ENCODE assay signal across 8 mouse cellular contexts in the genomic region with DNA sequence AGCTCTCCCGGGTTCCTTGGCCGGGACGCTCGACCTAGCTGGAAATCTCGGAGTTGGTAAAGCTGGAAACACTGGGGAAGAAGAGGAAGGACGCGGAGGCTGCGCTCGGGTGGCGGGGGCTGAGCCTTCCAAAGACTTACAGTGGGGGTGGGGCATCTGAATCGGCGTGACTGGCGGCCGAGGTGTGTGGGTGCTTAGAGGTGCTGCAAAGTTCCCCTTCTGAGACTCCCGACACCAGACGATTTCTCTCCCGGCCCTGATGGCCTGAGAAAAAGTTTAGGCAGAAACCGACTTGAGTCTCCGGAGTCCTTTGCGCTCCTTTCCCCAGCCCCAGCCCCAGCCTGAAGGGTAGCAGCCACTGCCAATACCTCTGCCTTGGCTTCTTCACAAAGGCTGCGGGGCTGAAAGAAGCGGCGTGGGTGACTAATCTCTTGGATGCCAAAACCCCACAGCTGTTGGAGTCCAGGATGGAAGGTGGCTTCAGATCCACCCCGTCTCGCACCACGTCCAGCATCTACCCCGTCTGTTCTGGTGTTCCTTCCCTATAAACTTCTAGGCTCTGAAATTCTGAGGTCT. TPM values are rescaled to one million over a fixed set of nuclear protein-coding genes. Genes with fewer than 3 reads are reported as not detected.
DNase-seq lines count a peak whose midpoint lies in the region; ATAC-seq and TF ChIP-seq lines count a peak whose summit lies in the region.

No protein-coding gene starts in this region.

- peak overlapping the region; percentile 73 for H3K27ac ChIP-seq in cerebellum, adult 2 months (ENCODE audit: insufficient read depth, low read length)
- H3K27ac ChIP-seq in kidney, embryonic 16.5 days (ENCODE audit: low read length) = 0 out of 2 replicates have a peak overlapping the region, but pooled peaks have one; percentile 48
- peak overlapping the region; percentile 43 for H3K27ac ChIP-seq in lung, postnatal 0 days (ENCODE audit: low read length)
- peak overlapping the region; percentile 71 for H3K27ac ChIP-seq in stomach, postnatal 0 days (replicated peaks)

- TF ChIP-seq CTCF in C2C12 (IDR thresholded peaks at IDR 0.05; ENCODE audit: control insufficient read depth, insufficient read depth, insufficient read length) = no peak
- no peak for TF ChIP-seq CTCF in cerebellum, adult 2 months (IDR thresholded peaks at IDR 0.05; ENCODE audit: borderline replicate concordance, insufficient read depth, low read depth, low read length)
- no peak for TF ChIP-seq CTCF in lung, postnatal 0 days (IDR thresholded peaks at IDR 0.05)
- TF ChIP-seq CTCF in stomach, postnatal 0 days (IDR thresholded peaks at IDR 0.05; ENCODE audit: low read depth) = no peak

- no peak for TF ChIP-seq EP300 in lung, postnatal 0 days (IDR thresholded peaks at IDR 0.05)
- no peak for TF ChIP-seq EP300 in stomach, postnatal 0 days (optimal IDR thresholded peaks at IDR 0.05)

- no peaks in the 10 kb centered on the region for H3K27me3 ChIP-seq in C2C12 (ENCODE audit: control insufficient read depth, insufficient read depth, insufficient read length)
- no peaks in the 10 kb centered on the region for H3K27me3 ChIP-seq in cerebellum, adult 2 months (ENCODE audit: control insufficient read depth, insufficient read depth, low read length)
- no peaks in the 10 kb centered on the region for H3K27me3 ChIP-seq in kidney, embryonic 16.5 days (ENCODE audit: insufficient read depth, low read length)
- H3K27me3 ChIP-seq in lung, postnatal 0 days (replicated peaks; ENCODE audit: insufficient read depth, low read length) = no peaks in the 10 kb centered on the region
- H3K27me3 ChIP-seq in stomach, postnatal 0 days (ENCODE audit: control insufficient read depth, insufficient read depth, low read length) = no peaks in the 10 kb centered on the region

- H3K4me1 ChIP-seq in cerebellum, adult 2 months (ENCODE audit: control insufficient read depth, insufficient read depth, low read length) = peaks cover 35% of the 10 kb centered on the region
- H3K4me1 ChIP-seq in kidney, embryonic 16.5 days (ENCODE audit: insufficient read depth, low read length) = peaks cover 47% of the 10 kb centered on the region
- peaks cover 10% of the 10 kb centered on the region; the same call in 1 of the 2 replicates for H3K4me1 ChIP-seq in lung, postnatal 0 days (ENCODE audit: insufficient read depth, low read depth, low read length)
- peaks cover 3% of the 10 kb centered on the region; the same call in 1 of the 2 replicates for H3K4me1 ChIP-seq in stomach, postnatal 0 days (replicated peaks; ENCODE audit: control insufficient read depth, insufficient read depth)

- ATAC-seq in granulocyte monocyte progenitor cell, adult 5-6 weeks (replicated peaks; ENCODE audit: poor library complexity, severe bottlenecking) = peak; percentile 34
- peak; percentile 2; the same call in 1 of the 2 replicates for ATAC-seq in kidney, embryonic 16.5 days (ENCODE audit: low FRiP score, low TSS enrichment)
- peak; percentile 16 for ATAC-seq in lung, postnatal 0 days
- no peak for ATAC-seq in stomach, postnatal 0 days (ENCODE audit: low FRiP score, low TSS enrichment)

- no peak for TF ChIP-seq POLR2A in cerebellum, adult 2 months (IDR thresholded peaks at IDR 0.05; ENCODE audit: borderline replicate concordance, insufficient read depth, low read length)

- peaks cover 82% of the 10 kb centered on the region for H3K79me3 ChIP-seq in C2C12 (ENCODE audit: low read depth)

- peaks cover 72% of the 10 kb centered on the region for H3K36me3 ChIP-seq in C2C12 (ENCODE audit: control insufficient read depth, insufficient read depth)
- peaks cover 29% of the 10 kb centered on the region for H3K36me3 ChIP-seq in kidney, embryonic 16.5 days (ENCODE audit: insufficient read depth, low read length)
- H3K36me3 ChIP-seq in lung, postnatal 0 days (ENCODE audit: insufficient read depth, low read length) = peaks cover 21% of the 10 kb centered on the region; the same call in 1 of the 2 replicates
- peaks cover 23% of the 10 kb centered on the region for H3K36me3 ChIP-seq in stomach, postnatal 0 days (ENCODE audit: control insufficient read depth, insufficient read depth, low read length)

- peak overlapping the region; percentile 60 for H3K4me3 ChIP-seq in C2C12 (ENCODE audit: insufficient read depth, poor library complexity, severe bottlenecking)
- H3K4me3 ChIP-seq in cerebellum, adult 2 months (replicated peaks; ENCODE audit: insufficient read depth, low read depth, low read length) = peak overlapping the region; percentile 97
- peak overlapping the region; percentile 69 for H3K4me3 ChIP-seq in kidney, embryonic 16.5 days (ENCODE audit: low read length)
- peak overlapping the region; percentile 55 for H3K4me3 ChIP-seq in lung, postnatal 0 days (ENCODE audit: low read depth, low read length)
- H3K4me3 ChIP-seq in stomach, postnatal 0 days (ENCODE audit: low read depth, low read length) = peak overlapping the region; percentile 61

- H3K4me2 ChIP-seq in kidney, embryonic 16.5 days (replicated peaks; ENCODE audit: low read depth, low read length) = peak overlapping the region; percentile 98
- peak overlapping the region; percentile 99 for H3K4me2 ChIP-seq in lung, postnatal 0 days (replicated peaks; ENCODE audit: low read depth, low read length)
- peak overlapping the region; percentile 96 for H3K4me2 ChIP-seq in stomach, postnatal 0 days (replicated peaks; ENCODE audit: low read depth)

- WGBS in cerebellum, adult 2 months = under 1% methylated on average over 27 of the region's 27 CpGs
- 2% methylated on average over 27 of the region's 27 CpGs for WGBS in kidney, embryonic 16.5 days
- whole genome bisulfite sequencing in lung, postnatal 0 days = 5% methylated on average over 25 of the region's 27 CpGs
- WGBS in stomach, postnatal 0 days = 1% methylated on average over 27 of the region's 27 CpGs

- H3K9me3 ChIP-seq in kidney, embryonic 16.5 days (ENCODE audit: low read length) = no peaks in the 10 kb centered on the region
- H3K9me3 ChIP-seq in lung, postnatal 0 days (ENCODE audit: low read length) = no peaks in the 10 kb centered on the region
- H3K9me3 ChIP-seq in stomach, postnatal 0 days (ENCODE audit: control insufficient read depth, low read length) = no peaks in the 10 kb centered on the region

- peak; percentile 80 for DNase-seq in adrenal gland, adult 2 months
- no peak for DNase-seq in adrenal gland, adult 8-10 months
- peak; percentile 68 to 75 for DNase-seq in cerebellum, adult 2 months
- peak; percentile 39 for DNase-seq in lung, postnatal 0 days (ENCODE audit: low spot score)
- peak; percentile 45 for DNase-seq in stomach, postnatal 0 days (ENCODE audit: low spot score)

- peaks cover 100% of the 10 kb centered on the region for H3K79me2 ChIP-seq in C2C12 (ENCODE audit: control insufficient read depth, insufficient read depth)

- peak overlapping the region; percentile 75 for H3K9ac ChIP-seq in kidney, embryonic 16.5 days (replicated peaks; ENCODE audit: low read length)
- H3K9ac ChIP-seq in lung, postnatal 0 days (replicated peaks; ENCODE audit: low read depth) = peak overlapping the region; percentile 66
- H3K9ac ChIP-seq in stomach, postnatal 0 days (ENCODE audit: low read length) = peak overlapping the region; percentile 74

- peak overlapping the region; percentile 92 for H3ac ChIP-seq in C2C12 (ENCODE audit: control insufficient read depth, insufficient read length, low read depth)

TF ChIP-seq in C2C12, 6 proteins besides CTCF, POLR2A, EP300 and RAD21 (continues in another document):
- TF ChIP-seq MAX (IDR thresholded peaks at IDR 0.05) (no peak), USF1 (IDR thresholded peaks at IDR 0.05; ENCODE audit: low read depth) (no peak), MYOG (IDR thresholded peaks at IDR 0.05; ENCODE audit: control insufficient read depth, extremely low read depth, insufficient read length) (no peak), CEBPB (IDR thresholded peaks at IDR 0.05; ENCODE audit: low read depth) (no peak)

RNA-seq across cellular contexts. Expression of a gene that starts 0.7 kb away (rescaled TPM):
- 100 to 1,000 TPM in 1 of 2 experiments, 10 to 100 TPM in 1; 70.3 to 115 TPM for total RNA-seq in adrenal gland, adult 2 months (2021)
- 135 and 182 TPM in 2 replicates for polyA plus RNA-seq in adrenal gland, adult 2 months (2012; rRNA removed)
- total RNA-seq in adrenal gland, adult 8-10 months (2022) = 100 to 1,000 TPM in 2 of 4 experiments, 10 to 100 TPM in 2; 75.1 to 107 (median 88.6) TPM
- polyA plus RNA-seq in C2C12 (2012; fragmentation: generic; extraction: Trizol) = 20.1 TPM
- 81.2 and 92.5 TPM in 2 replicates for polyA plus RNA-seq in cerebellum, adult 2 months (2012; rRNA removed)
- total RNA-seq in granulocyte monocyte progenitor cell, adult 5-6 weeks (2014; fragmentation: Nextera tagmentation) = 6.5 and 8.7 TPM in 2 replicates
- total RNA-seq in granulocyte monocyte progenitor cell, adult 5-6 weeks (2017) = 4.0 and 4.9 TPM in 2 replicates
- polyA plus RNA-seq in kidney, embryonic 16.5 days (2015; fragmentation: Nextera tagmentation; extraction: Ambion mirVana) = 20.4 and 21.5 TPM in 2 replicates
- polyA plus RNA-seq in lung, postnatal 0 days (2015; fragmentation: Nextera tagmentation; extraction: Ambion mirVana) = 20.1 and 22.3 TPM in 2 replicates
- polyA plus RNA-seq in stomach, postnatal 0 days (2015; fragmentation: Nextera tagmentation; extraction: Ambion mirVana) = 12.5 and 14.7 TPM in 2 replicates

RNA-seq across cellular contexts. Expression of a gene that starts 7.6 kb away (rescaled TPM):
- total RNA-seq in adrenal gland, adult 2 months (2021) = 1,000 to 10,000 TPM; 1,183 to 1,186 TPM
- polyA plus RNA-seq in adrenal gland, adult 2 months (2012; rRNA removed) = 64.3 and 68.3 TPM in 2 replicates
- total RNA-seq in adrenal gland, adult 8-10 months (2022) = 1,000 to 10,000 TPM; 1,051 to 1,434 (median 1,137) TPM
- 3,802 TPM for polyA plus RNA-seq in C2C12 (2012; fragmentation: generic; extraction: Trizol)
- 1,362 and 1,509 TPM in 2 replicates for polyA plus RNA-seq in cerebellum, adult 2 months (2012; rRNA removed)
- total RNA-seq in granulocyte monocyte progenitor cell, adult 5-6 weeks (2014; fragmentation: Nextera tagmentation) = 2,916 and 3,176 TPM in 2 replicates
- total RNA-seq in granulocyte monocyte progenitor cell, adult 5-6 weeks (2017) = 2,043 and 3,376 TPM in 2 replicates
- 802 and 841 TPM in 2 replicates for polyA plus RNA-seq in kidney, embryonic 16.5 days (2015; fragmentation: Nextera tagmentation; extraction: Ambion mirVana)
- 728 and 824 TPM in 2 replicates for polyA plus RNA-seq in lung, postnatal 0 days (2015; fragmentation: Nextera tagmentation; extraction: Ambion mirVana)
- 1,058 and 1,265 TPM in 2 replicates for polyA plus RNA-seq in stomach, postnatal 0 days (2015; fragmentation: Nextera tagmentation; extraction: Ambion mirVana)

RNA-seq across cellular contexts. Expression of a gene that starts 51.3 kb away (rescaled TPM):
- total RNA-seq in adrenal gland, adult 2 months (2021) = under 1 TPM; 0.17 to 0.58 TPM
- 0.49 and 0.85 TPM in 2 replicates for polyA plus RNA-seq in adrenal gland, adult 2 months (2012; rRNA removed)
- under 1 TPM; 0.38 to 0.51 (median 0.42) TPM for total RNA-seq in adrenal gland, adult 8-10 months (2022)
- 0.27 TPM for polyA plus RNA-seq in C2C12 (2012; fragmentation: generic; extraction: Trizol)
- 3.9 and 5.0 TPM in 2 replicates for polyA plus RNA-seq in cerebellum, adult 2 months (2012; rRNA removed)
- not detected in 2 replicates for total RNA-seq in granulocyte monocyte progenitor cell, adult 5-6 weeks (2014; fragmentation: Nextera tagmentation)
- not detected in 2 replicates for total RNA-seq in granulocyte monocyte progenitor cell, adult 5-6 weeks (2017)
- polyA plus RNA-seq in kidney, embryonic 16.5 days (2015; fragmentation: Nextera tagmentation; extraction: Ambion mirVana) = 0.44 and 0.46 TPM in 2 replicates
- 6.4 and 7.3 TPM in 2 replicates for polyA plus RNA-seq in lung, postnatal 0 days (2015; fragmentation: Nextera tagmentation; extraction: Ambion mirVana)
- 0.35 and 0.36 TPM in 2 replicates for polyA plus RNA-seq in stomach, postnatal 0 days (2015; fragmentation: Nextera tagmentation; extraction: Ambion mirVana)

Comparison
In these comparisons a context has a peak if more than half of its experiments do, and no peak if none do; other contexts are left out.
1. RNA of a gene that starts 7.6 kb away (polyA plus RNA-seq): 3,802 TPM in C2C12 (single experiment), 1,362 to 1,509 TPM in cerebellum, adult 2 months, 1,058 to 1,265 TPM in stomach, postnatal 0 days, 728 to 824 TPM in lung, postnatal 0 days and 802 to 841 TPM in kidney, embryonic 16.5 days; 64.3 to 68.3 TPM in adrenal gland, adult 2 months; every median in the first group is over 10 times any median in the second.
2. Peak in every context shown above with its lines, with median percentiles within 50 percentile points of each other: H3K4me3 ChIP-seq, H3K27ac ChIP-seq, H3K4me2 ChIP-seq and H3K9ac ChIP-seq.